Mouse (Mus musculus): ENCODE data around the gene 2310011J03Rik. TPM values are rescaled to one million over a fixed set of nuclear protein-coding genes. Genes with fewer than 3 reads are reported as not detected.

2310011J03Rik gene
- total and polyA plus RNA-seq, 3 experiments, result 65.7 to 81.5 TPM; not detected in 1

GRCm38 (mm10) chr10:80323261-80324119 is 3.2 kb upstream of the 2310011J03Rik start (continued):
- no peak for TF ChIP-seq ETS1 (IDR thresholded peaks at IDR 0.05; ENCODE audit: low read depth, low read length)
- no peak for TF ChIP-seq JUND (IDR thresholded peaks at IDR 0.05; ENCODE audit: low read depth, low read length)
- peak; percentile 10 to 67; a peak in 2 of 4 replicates for TF ChIP-seq POLR2A (IDR thresholded peaks at IDR 0.05; ENCODE audit: control insufficient read depth in 1 of 2, insufficient read depth in 1 of 2, low read depth in 1 of 2, low read length in 2 of 2, poor library complexity in 1 of 2)
- no peak for TF ChIP-seq E2F4 (IDR thresholded peaks at IDR 0.05; ENCODE audit: borderline replicate concordance, low read depth, low read length)
- no peak for TF ChIP-seq POLR2AphosphoS2 (IDR thresholded peaks at IDR 0.05; ENCODE audit: low read length)
- no peak for TF ChIP-seq MAFK (IDR thresholded peaks at IDR 0.05; ENCODE audit: borderline replicate concordance, low read depth, low read length)
- no peak for TF ChIP-seq ZKSCAN1 (IDR thresholded peaks at IDR 0.05; ENCODE audit: low read depth, low read length)
- TF ChIP-seq MYB (IDR thresholded peaks at IDR 0.05; ENCODE audit: low read depth, low read length), result no peak
- TF ChIP-seq MAX (IDR thresholded peaks at IDR 0.05; ENCODE audit: low read length), result no peak
- TF ChIP-seq NRF1 (IDR thresholded peaks at IDR 0.05; ENCODE audit: insufficient read depth, low read depth, low read length, poor library complexity, severe bottlenecking), result 0 out of 2 replicates have a peak, but pooled peaks have one; percentile 10
- TF ChIP-seq USF1 (IDR thresholded peaks at IDR 0.05; ENCODE audit: low read depth, low read length), result peak; percentile 58; the same call in 1 of the 2 replicates
- no peak for TF ChIP-seq TAL1 (IDR thresholded peaks at IDR 0.05; ENCODE audit: low read length)
- TF ChIP-seq GABPA (IDR thresholded peaks at IDR 0.05; ENCODE audit: low read depth, low read length), result no peak
- TF ChIP-seq MEF2A (IDR thresholded peaks at IDR 0.05; ENCODE audit: extremely low read depth, insufficient replicate concordance, low read depth, low read length, poor library complexity, severe bottlenecking), result no peak
- TF ChIP-seq ZNF384 (IDR thresholded peaks at IDR 0.05; ENCODE audit: low read depth, low read length), result no peak
- peak; percentile 52; the same call in 1 of the 2 replicates for TF ChIP-seq NELFE (IDR thresholded peaks at IDR 0.05; ENCODE audit: low read depth, low read length)
- no peak; the same call in none of the 2 replicates for TF ChIP-seq SIN3A (IDR thresholded peaks at IDR 0.05; ENCODE audit: low read length)
- 0 out of 2 replicates have a peak, but pooled peaks have one; percentile 45 for TF ChIP-seq CHD1 (IDR thresholded peaks at IDR 0.05; ENCODE audit: low read depth, low read length)
- peak; percentile 26; the same call in 1 of the 2 replicates for TF ChIP-seq MXI1 (IDR thresholded peaks at IDR 0.05; ENCODE audit: low read depth, low read length)
- no peak for TF ChIP-seq TBP (IDR thresholded peaks at IDR 0.05; ENCODE audit: low read depth, low read length)

DNA sequence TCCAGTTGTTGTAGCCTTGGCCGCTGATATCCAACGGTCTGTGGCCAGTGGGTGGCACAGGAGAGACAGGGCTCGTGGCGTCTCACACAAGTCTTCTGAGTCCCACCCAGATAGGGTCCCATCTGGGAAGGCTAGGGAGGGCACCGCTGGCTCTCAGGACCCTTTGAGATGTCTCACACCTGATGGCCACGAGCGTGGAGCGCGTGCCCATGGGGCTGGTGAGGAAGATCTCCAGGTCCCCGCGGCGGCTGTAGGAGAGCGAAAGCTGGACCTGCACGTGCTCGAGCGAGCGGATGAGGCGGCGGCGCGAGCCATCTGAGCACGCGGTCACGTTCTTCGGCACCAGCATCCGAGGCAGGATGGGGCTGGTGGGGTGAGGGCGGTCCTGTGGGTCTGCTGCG is 2.5 kb upstream of the 2310011J03Rik start:
- peak overlapping the region; percentile 93 for H3K9ac ChIP-seq (ENCODE audit: control insufficient read depth, low read depth, low read length, poor library complexity, severe bottlenecking)
- peak overlapping the region; percentile 89 to 90 for H3K4me3 ChIP-seq (ENCODE audit: control insufficient read depth in 1 of 2, insufficient read depth in 1 of 2, low read depth in 2 of 2, low read length in 2 of 2)
- peak; percentile 70 for DNase-seq (ENCODE audit: low read depth, low spot score)
- peak overlapping the region; percentile 64 for H3K27ac ChIP-seq (ENCODE audit: control insufficient read depth, low read depth, low read length)
- peaks cover 0 to 5% of the 10 kb centered on the region in 2 experiments; a peak in 2 of 4 replicates for H3K36me3 ChIP-seq (ENCODE audit: control insufficient read depth in 1 of 2, insufficient read depth in 2 of 2, low read length in 2 of 2)
- H3K9me3 ChIP-seq (replicated peaks; ENCODE audit: insufficient read depth, low read length), result no peaks in the 10 kb centered on the region
- H3K79me2 ChIP-seq (ENCODE audit: control insufficient read depth, insufficient read depth, low read length, poor library complexity), result peaks cover 39% of the 10 kb centered on the region
- H3K4me1 ChIP-seq (ENCODE audit: control insufficient read depth in 1 of 2, insufficient read depth in 2 of 2, low read length in 2 of 2), result peaks cover 0 to 25% of the 10 kb centered on the region in 2 experiments; a peak in 3 of 4 replicates
- H3K27me3 ChIP-seq (ENCODE audit: control insufficient read depth in 1 of 2, insufficient read depth in 2 of 2, low read length in 2 of 2), result no peaks in the 10 kb centered on the region
- TF ChIP-seq NRF1 (IDR thresholded peaks at IDR 0.05; ENCODE audit: insufficient read depth, low read depth, low read length, poor library complexity, severe bottlenecking), result no peak
- no peak for TF ChIP-seq ZC3H11A (IDR thresholded peaks at IDR 0.05; ENCODE audit: low read depth, low read length)
- TF ChIP-seq CHD2 (IDR thresholded peaks at IDR 0.05; ENCODE audit: low read length), result no peak
- no peak for TF ChIP-seq EP300 (IDR thresholded peaks at IDR 0.05; ENCODE audit: low read depth in 1 of 2, low read length in 2 of 2)
- TF ChIP-seq POLR2AphosphoS2 (IDR thresholded peaks at IDR 0.05; ENCODE audit: low read length), result no peak
- TF ChIP-seq ETS1 (IDR thresholded peaks at IDR 0.05; ENCODE audit: low read depth, low read length), result no peak
- TF ChIP-seq E2F4 (IDR thresholded peaks at IDR 0.05; ENCODE audit: borderline replicate concordance, low read depth, low read length), result no peak
- no peak for TF ChIP-seq TBP (IDR thresholded peaks at IDR 0.05; ENCODE audit: low read depth, low read length)
- no peak for TF ChIP-seq GATA1 (IDR thresholded peaks at IDR 0.05; ENCODE audit: low read depth, low read length)
- TF ChIP-seq NELFE (IDR thresholded peaks at IDR 0.05; ENCODE audit: low read depth, low read length), result no peak
- no peak for TF ChIP-seq MAZ (IDR thresholded peaks at IDR 0.05; ENCODE audit: low read depth, low read length)
- TF ChIP-seq SMC3 (IDR thresholded peaks at IDR 0.05; ENCODE audit: low read depth, low read length), result no peak
- no peak for TF ChIP-seq USF2 (IDR thresholded peaks at IDR 0.05; ENCODE audit: borderline replicate concordance in 1 of 2, insufficient read depth in 1 of 2, low read depth in 1 of 2, low read length in 2 of 2)
- TF ChIP-seq TCF12 (IDR thresholded peaks at IDR 0.05; ENCODE audit: low read depth, low read length), result no peak
- no peak for TF ChIP-seq KAT2A (conservative IDR thresholded peaks at IDR 0.05; ENCODE audit: low read depth, low read length)
- no peak for TF ChIP-seq USF1 (IDR thresholded peaks at IDR 0.05; ENCODE audit: low read depth, low read length)
- TF ChIP-seq MAX (IDR thresholded peaks at IDR 0.05; ENCODE audit: low read length), result peak; percentile 84
- TF ChIP-seq ZMIZ1 (IDR thresholded peaks at IDR 0.05; ENCODE audit: low read depth, low read length), result no peak
- TF ChIP-seq MAFK (IDR thresholded peaks at IDR 0.05; ENCODE audit: borderline replicate concordance, low read depth, low read length), result no peak
- no peak for TF ChIP-seq MEF2A (IDR thresholded peaks at IDR 0.05; ENCODE audit: extremely low read depth, insufficient replicate concordance, low read depth, low read length, poor library complexity, severe bottlenecking)
- no peak for TF ChIP-seq RCOR1 (IDR thresholded peaks at IDR 0.05; ENCODE audit: low read depth, low read length)

Measured in MEL (cell line).